Mouse (Mus musculus): ENCODE data around the gene Gm20388.

DNA sequence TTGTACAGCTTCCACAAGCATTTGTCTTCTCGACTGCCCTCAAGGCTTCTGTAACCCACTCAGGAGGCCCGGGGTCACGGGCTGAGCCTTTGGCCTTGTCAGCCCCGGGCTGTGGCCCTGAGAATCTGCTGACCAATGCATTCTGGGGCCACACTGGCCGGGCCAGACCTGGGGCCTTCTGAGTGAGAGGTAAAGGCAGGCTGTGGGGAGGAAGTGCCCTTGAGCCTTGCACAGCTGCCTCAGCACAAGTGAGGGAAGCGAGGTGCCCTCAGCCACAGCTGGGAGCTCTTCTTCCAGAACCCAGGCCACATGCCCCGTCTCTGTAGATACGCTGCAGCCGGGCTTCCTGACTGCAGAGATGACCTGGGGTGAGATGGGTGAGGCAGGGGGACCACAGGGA lies 840.0 kb downstream of the Gm20388 start:
- TF ChIP-seq CTCF (IDR thresholded peaks at IDR 0.05; ENCODE audit: low read depth) (no peak), EP300 (optimal IDR thresholded peaks at IDR 0.05) (no peak)
